Mouse (Mus musculus) midbrain, embryonic 13.5 days (tissue): ENCODE measurements at regions not wholly inside any gene's neighbourhood (a gene's known extent, or its start where the extent isn't known, plus 50 kb on each side); places are given as distances from the start of the nearest gene placed in this dataset.

ENCODE experiments used
- ATAC-seq: fragments of 200-750 bp; cut with Nextera tagmentation; 2 replicates; pipeline ENCODE4 v1.8.0; 2017; ENCODE audit warnings: mild to moderate bottlenecking, moderate TSS enrichment, moderate library complexity
- H3K27ac ChIP-seq: fragments of 300-500 bp; sonication (generic); 2 replicates; pipeline ENCODE4 v1.5.1; 2015; ENCODE audit warnings: inconsistent platforms, mild to moderate bottlenecking, moderate library complexity
- H3K27me3 ChIP-seq: fragments of 300-500 bp; sonication (generic); 2 replicates; pipeline ENCODE4 v1.6.1; 2015; ENCODE audit warnings: mild to moderate bottlenecking, inconsistent platforms
- H3K36me3 ChIP-seq: fragments of 300-500 bp; sonication (generic); 2 replicates; pipeline ENCODE4 v1.6.1; 2015; ENCODE audit warnings: mild to moderate bottlenecking, inconsistent platforms
- H3K4me1 ChIP-seq: fragments of 300-500 bp; sonication (generic); replicated peaks from 2 replicates; pipeline ENCODE4 v1.6.1; 2015; ENCODE audit warnings: inconsistent platforms
- H3K4me2 ChIP-seq: fragments of 300-500 bp; sonication (generic); replicated peaks from 2 replicates; pipeline ENCODE4 v1.6.1; 2015; ENCODE audit warnings: moderate library complexity, mild to moderate bottlenecking, inconsistent platforms
- H3K4me3 ChIP-seq: fragments of 300-500 bp; sonication (generic); replicated peaks from 2 replicates; pipeline ENCODE4 v1.5.1; 2015; ENCODE audit warnings: mild to moderate bottlenecking, inconsistent platforms
- H3K9ac ChIP-seq: fragments of 300-500 bp; sonication (generic); replicated peaks from 2 replicates; pipeline ENCODE4 v1.6.1; 2015; ENCODE audit warnings: mild to moderate bottlenecking, inconsistent platforms
- H3K9me3 ChIP-seq: fragments of 300-500 bp; sonication (generic); 2 replicates; pipeline ENCODE4 v1.6.1; 2016; ENCODE audit warnings: mild to moderate bottlenecking, inconsistent platforms
- WGBS: fragments of 180-500 bp; shearing (Covaris S2); methylation state at CpG from one replicate; pipeline ENCODE4 v1.1.7; 2015; 5-methylcytosine and 5-hydroxymethylcytosine counted together

DNA sequence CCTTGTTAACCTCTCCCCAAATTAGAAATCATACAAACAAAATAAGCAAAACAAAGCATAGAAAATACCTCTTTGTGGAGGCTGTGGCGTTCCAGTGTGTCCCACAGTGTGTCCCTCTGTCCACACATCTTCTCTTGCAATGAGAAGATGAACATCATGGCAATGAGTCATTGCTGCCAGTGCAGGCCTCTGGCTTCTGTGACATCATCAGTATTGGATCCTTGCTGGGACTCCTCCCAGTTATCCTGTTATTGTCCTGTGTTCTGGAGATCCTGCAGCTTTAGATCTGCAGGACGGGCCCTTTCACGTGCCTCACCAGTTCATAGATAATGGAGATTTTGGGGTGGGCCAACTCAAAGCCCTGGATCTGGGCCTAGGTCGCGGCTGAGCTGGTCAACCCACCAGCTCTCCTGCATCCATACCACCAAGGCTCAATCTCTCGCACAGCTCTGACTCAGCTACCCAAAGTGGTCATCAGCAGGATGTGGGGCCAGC is 80.9 kb downstream of the Tmem212 start:
- WGBS = 89% methylated on average over 6 of the region's 6 CpGs
- Histone ChIP-seq H3K4me2 (no peak overlapping the region), H3K36me3 (no peaks in the 10 kb centered on the region), H3K27me3 (no peaks in the 10 kb centered on the region), H3K4me1 (no peaks in the 10 kb centered on the region), H3K27ac (no peak overlapping the region), H3K4me3 (no peak overlapping the region), H3K9me3 (no peaks in the 10 kb centered on the region), H3K9ac (no peak overlapping the region)
- no peak for ATAC-seq

DNA sequence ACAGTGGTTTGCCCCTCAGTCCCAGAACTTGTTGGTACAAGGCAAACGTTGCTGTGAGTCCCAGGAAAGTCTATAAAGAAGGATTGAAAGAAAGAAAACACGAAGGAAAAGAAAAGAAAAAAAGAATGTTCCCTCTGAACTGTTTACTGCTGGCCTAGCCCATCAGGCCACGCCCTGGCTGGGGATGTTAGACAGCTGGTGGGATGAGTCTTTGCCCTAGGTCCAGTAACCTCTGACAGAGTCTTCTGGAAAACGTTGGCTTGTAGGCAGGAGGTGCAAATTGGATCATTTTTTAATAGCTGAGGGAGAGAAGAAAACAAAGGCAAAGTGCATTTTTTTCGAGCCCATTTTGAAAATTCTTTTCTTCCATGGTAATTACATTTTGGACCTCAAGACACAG is 91.9 kb downstream of the Tmem212 start:
- H3K27ac ChIP-seq = no peak overlapping the region
- H3K4me2 ChIP-seq = no peak overlapping the region
- H3K9me3 ChIP-seq = no peaks in the 10 kb centered on the region
- no peak overlapping the region for H3K9ac ChIP-seq
- H3K27me3 ChIP-seq = no peaks in the 10 kb centered on the region
- no peaks in the 10 kb centered on the region for H3K36me3 ChIP-seq
- no peaks in the 10 kb centered on the region for H3K4me1 ChIP-seq
- H3K4me3 ChIP-seq = no peak overlapping the region
- no peak for ATAC-seq
- 76% methylated on average over 5 of the region's 5 CpGs for WGBS

DNA sequence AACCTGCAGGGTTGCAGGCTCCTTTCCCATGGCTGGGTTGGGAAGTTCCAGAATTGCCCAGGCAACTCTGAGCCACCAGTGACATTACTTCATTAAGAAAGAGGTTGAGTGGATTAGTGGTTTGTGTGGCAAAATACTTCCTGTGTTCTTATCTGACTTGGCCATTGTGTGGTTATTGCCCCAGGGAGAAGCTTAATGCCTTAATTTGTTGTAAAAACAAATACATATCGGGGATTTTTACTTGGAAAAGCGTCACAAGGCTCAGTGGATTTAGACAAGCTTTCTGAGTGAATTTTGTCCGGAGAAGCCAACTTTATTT is 80.5 kb upstream of the Fndc3b start:
- no peaks in the 10 kb centered on the region for H3K9me3 ChIP-seq
- no peak for ATAC-seq
- H3K9ac ChIP-seq = no peak overlapping the region
- H3K36me3 ChIP-seq = no peaks in the 10 kb centered on the region
- H3K4me3 ChIP-seq = no peak overlapping the region
- peaks cover 5% of the 10 kb centered on the region; the same call in 1 of the 2 replicates for H3K4me1 ChIP-seq
- H3K27ac ChIP-seq = no peak overlapping the region
- 78% methylated on average over 3 of the region's 3 CpGs for WGBS
- no peak overlapping the region for H3K4me2 ChIP-seq
- H3K27me3 ChIP-seq = no peaks in the 10 kb centered on the region

DNA sequence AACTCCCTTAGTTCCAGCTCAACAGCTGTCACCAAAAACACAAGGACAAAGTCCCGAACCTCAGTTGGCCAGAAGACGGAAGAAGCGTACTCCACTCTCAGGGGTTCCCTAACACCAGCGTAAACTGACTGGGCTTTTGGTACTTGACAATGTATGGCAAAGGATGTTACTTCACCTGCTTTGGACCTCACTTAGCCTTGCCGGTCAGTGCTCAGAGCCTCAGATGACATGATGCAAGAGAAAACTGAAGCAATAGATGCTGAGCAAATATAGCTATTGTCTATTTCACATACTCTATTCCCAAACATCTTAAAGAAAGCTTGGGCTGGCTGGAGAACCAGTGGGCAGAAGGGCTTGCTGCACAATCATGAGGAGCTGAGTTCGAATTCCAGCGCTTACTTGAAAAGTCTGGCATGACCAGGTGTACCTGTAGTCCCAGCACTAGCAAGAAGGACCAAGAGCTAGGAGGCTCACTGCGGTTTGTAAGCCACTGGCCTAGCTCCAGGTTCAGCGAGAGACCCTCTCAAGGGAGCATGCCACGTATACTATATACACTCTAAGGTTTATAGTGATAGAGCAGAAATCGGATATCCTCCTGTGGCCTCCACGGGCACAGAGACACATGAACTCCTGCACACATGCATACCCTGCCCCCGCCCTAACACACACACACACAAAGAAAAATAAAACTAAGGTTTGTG is 80.0 kb upstream of the Fndc3b start:
- H3K36me3 ChIP-seq = no peaks in the 10 kb centered on the region
- no peak overlapping the region for H3K9ac ChIP-seq
- WGBS = 95% methylated on average over 13 of the region's 13 CpGs
- H3K27me3 ChIP-seq = no peaks in the 10 kb centered on the region
- no peaks in the 10 kb centered on the region for H3K9me3 ChIP-seq
- H3K4me2 ChIP-seq = no peak overlapping the region
- ATAC-seq = no peak
- no peak overlapping the region for H3K4me3 ChIP-seq
- no peak overlapping the region for H3K27ac ChIP-seq
- H3K4me1 ChIP-seq = peaks cover 5% of the 10 kb centered on the region; the same call in 1 of the 2 replicates

DNA sequence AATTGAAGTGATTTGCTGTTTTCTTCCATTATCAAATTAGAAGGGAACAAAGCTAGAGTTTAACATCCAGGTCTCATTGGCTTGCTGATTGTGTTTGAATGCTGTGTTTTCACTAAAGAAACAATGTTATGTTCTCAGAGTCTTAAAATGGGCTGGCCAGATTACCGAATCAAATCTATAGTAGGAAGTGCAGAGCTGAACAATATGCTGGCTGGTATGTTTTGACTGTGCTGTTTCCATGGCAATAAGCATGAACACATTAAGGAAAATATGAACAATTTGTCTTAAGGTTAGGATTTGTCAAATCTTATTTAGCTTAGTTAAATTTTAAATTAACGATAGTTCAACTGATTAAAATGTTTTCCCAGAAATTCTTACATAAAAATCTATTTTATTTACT is 72.8 kb upstream of the Fndc3b start:
- Histone ChIP-seq H3K9ac (no peak overlapping the region), H3K9me3 (no peaks in the 10 kb centered on the region), H3K36me3 (no peaks in the 10 kb centered on the region), H3K27me3 (no peaks in the 10 kb centered on the region), H3K4me3 (no peak overlapping the region), H3K4me1 (peaks cover 42% of the 10 kb centered on the region), H3K27ac (no peak overlapping the region), H3K4me2 (no peak overlapping the region)
- 60% methylated on average over 2 of the region's 2 CpGs for WGBS
- ATAC-seq = no peak

DNA sequence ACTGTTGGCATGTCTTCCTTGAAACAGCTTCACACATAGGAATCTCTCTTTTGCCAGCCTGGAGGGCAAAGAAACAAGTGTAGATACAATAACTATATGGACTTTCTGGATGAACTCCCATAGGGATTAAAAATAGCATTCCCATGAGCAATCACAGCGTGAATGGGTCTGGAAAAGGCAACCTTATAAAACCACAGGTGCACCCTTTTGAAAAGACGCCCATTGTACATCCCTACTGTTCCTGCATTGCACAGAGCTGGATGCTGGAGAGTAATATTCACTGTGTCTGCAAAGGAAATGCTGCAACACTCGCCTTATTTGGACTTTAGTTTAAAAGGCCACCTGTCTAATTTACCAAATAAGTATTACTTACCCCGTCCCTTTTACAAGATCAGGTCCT is 72.4 kb upstream of the Fndc3b start:
- Histone ChIP-seq H3K27ac (no peak overlapping the region), H3K36me3 (no peaks in the 10 kb centered on the region), H3K27me3 (no peaks in the 10 kb centered on the region), H3K4me2 (no peak overlapping the region), H3K4me1 (peaks cover 43% of the 10 kb centered on the region), H3K9me3 (no peaks in the 10 kb centered on the region), H3K4me3 (no peak overlapping the region), H3K9ac (no peak overlapping the region)
- ATAC-seq = no peak
- 63% methylated on average over 4 of the region's 4 CpGs for WGBS

DNA sequence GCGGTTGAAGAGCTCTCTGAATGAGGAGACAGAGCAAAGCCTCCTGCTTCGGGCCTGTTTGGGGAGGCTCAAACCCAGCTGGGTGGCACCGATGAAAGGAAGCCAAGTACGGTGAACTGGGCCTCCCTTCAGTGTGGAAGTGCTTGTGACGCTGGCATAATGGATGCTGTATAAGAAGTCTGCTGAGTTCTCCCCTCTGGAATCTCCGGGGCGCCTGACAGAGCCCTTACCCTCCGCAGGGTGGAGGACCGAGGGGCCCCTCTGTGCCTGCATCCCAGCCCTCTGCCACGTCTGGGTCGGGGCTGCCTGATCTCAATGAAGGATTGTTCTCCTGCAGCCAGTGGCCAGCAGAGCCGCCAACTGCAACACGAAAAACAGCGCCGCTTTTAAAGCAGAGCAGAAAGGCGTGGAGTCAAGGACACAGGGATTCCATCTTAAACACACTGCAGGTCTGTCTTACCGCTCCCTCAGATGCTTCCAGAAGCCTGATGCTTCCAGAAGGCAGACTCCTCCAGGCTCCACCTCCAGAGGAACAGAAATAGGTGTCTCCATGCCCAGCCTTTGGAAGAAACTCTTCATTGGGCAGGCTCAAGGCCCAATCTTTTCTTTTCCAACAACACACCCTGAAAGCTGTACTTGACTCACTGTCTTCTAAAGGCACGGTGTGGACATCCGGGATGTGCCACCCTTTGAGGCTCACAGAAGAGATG is 71.1 kb upstream of the Fndc3b start:
- no peaks in the 10 kb centered on the region for H3K9me3 ChIP-seq
- peaks cover 42% of the 10 kb centered on the region for H3K4me1 ChIP-seq
- WGBS = 26% methylated on average over 19 of the region's 19 CpGs
- peak overlapping the region; percentile 60 for H3K27ac ChIP-seq
- no peaks in the 10 kb centered on the region for H3K27me3 ChIP-seq
- H3K4me2 ChIP-seq = peak overlapping the region; percentile 34
- H3K4me3 ChIP-seq = no peak overlapping the region
- H3K36me3 ChIP-seq = no peaks in the 10 kb centered on the region
- peak overlapping the region; percentile 48; the same call in 1 of the 2 replicates for H3K9ac ChIP-seq
- peak; percentile 76 for ATAC-seq

DNA sequence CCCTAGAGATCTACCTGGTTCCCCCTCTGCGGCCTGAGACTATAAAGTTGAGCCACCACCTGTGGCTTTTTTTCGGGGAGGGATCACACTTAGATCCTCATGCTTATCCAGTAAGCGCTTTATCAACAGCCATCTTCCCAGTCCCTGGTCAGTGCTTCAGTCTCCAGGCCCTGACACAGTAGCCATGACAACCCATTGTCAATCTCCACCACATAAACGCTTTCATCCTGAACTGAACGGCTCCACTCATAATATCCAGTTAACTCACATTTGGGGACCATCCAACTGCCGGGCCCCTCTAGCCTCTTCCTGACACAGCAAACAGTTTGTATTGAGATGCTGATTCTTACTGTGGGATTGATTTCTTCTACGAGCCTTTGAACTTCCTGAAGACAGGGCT is 68.8 kb upstream of the Fndc3b start:
- Histone ChIP-seq H3K4me2 (no peak overlapping the region), H3K36me3 (no peaks in the 10 kb centered on the region), H3K27me3 (no peaks in the 10 kb centered on the region), H3K9ac (no peak overlapping the region), H3K4me1 (peaks cover 38% of the 10 kb centered on the region), H3K9me3 (no peaks in the 10 kb centered on the region), H3K4me3 (no peak overlapping the region), H3K27ac (no peak overlapping the region)
- 25% methylated on average over 7 of the region's 7 CpGs for WGBS
- peak; percentile 62 for ATAC-seq

DNA sequence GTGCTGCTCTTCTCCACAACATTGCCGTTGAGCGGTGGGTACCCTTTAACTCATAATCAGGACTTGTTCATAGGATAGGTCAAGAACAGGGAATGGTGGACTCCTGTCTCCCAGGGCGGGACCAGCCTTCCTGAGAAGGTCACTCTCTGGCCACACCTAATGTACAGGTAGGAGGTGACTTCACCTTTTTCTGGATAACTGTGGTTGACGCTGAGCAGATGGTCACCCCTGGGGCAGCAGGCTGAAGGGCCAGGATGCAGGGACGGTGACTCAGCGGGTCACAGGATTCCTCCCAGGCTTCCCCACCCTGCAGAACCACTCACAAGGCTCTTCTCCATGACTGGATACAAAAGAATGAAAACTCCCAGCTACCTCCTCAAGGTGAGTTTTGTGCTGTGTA is 66.6 kb upstream of the Fndc3b start:
- no peaks in the 10 kb centered on the region for H3K27me3 ChIP-seq
- H3K9ac ChIP-seq = no peak overlapping the region
- H3K4me3 ChIP-seq = no peak overlapping the region
- H3K4me2 ChIP-seq = no peak overlapping the region
- no peak for ATAC-seq
- peaks cover 28% of the 10 kb centered on the region for H3K4me1 ChIP-seq
- no peak overlapping the region for H3K27ac ChIP-seq
- H3K36me3 ChIP-seq = no peaks in the 10 kb centered on the region
- 96% methylated on average over 6 of the region's 6 CpGs for WGBS
- no peaks in the 10 kb centered on the region for H3K9me3 ChIP-seq

DNA sequence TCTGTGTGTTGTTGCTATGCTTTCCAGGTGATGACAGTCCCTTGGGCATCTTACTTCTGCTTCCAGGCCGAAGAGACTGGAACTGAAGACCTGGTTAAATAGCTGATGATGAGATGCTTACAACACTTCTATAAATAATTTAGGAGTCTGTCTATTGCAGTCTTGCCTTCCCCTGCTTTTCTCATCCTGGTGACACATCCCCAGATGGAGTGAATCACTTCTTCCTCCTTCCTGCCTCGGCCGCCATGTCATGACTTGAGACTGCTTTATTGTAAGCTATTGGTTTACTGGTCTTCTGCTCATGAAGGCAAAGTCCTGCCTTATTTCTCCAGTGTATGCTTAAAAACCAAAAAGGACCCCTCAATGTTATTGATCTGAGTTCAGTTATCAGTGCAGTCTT is 62.1 kb upstream of the Fndc3b start:
- H3K36me3 ChIP-seq = no peaks in the 10 kb centered on the region
- WGBS = 79% methylated on average over 3 of the region's 3 CpGs
- no peaks in the 10 kb centered on the region for H3K4me1 ChIP-seq
- H3K9ac ChIP-seq = no peak overlapping the region
- no peaks in the 10 kb centered on the region for H3K27me3 ChIP-seq
- ATAC-seq = no peak
- H3K9me3 ChIP-seq = no peaks in the 10 kb centered on the region
- H3K4me3 ChIP-seq = no peak overlapping the region
- H3K27ac ChIP-seq = no peak overlapping the region
- no peak overlapping the region for H3K4me2 ChIP-seq

DNA sequence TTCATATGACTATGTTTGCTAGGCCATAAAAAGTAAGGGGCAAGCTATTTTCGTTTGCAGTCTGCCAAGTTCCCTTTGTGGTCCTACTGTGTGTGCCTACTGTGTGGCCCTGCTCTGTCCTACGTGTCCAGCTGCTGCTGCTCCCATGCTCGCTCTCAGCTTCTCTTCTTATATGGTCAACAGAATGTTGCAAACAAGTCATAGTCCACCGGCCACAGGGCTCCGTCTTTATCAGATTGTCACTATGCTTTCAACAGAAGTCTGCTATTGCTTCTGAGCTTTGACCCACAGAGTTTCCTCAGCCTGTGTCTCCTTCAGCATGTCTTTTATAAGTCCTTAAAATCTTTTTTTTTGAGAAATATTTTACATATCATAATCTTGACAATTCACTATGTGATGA is 58.3 kb upstream of the Fndc3b start:
- H3K4me2 ChIP-seq = no peak overlapping the region
- peaks cover 3% of the 10 kb centered on the region; the same call in 1 of the 2 replicates for H3K4me1 ChIP-seq
- no peaks in the 10 kb centered on the region for H3K27me3 ChIP-seq
- H3K9me3 ChIP-seq = no peaks in the 10 kb centered on the region
- no peak overlapping the region for H3K27ac ChIP-seq
- 96% methylated on average over 5 of the region's 5 CpGs for WGBS
- H3K36me3 ChIP-seq = no peaks in the 10 kb centered on the region
- no peak overlapping the region for H3K9ac ChIP-seq
- no peak for ATAC-seq
- H3K4me3 ChIP-seq = no peak overlapping the region

DNA sequence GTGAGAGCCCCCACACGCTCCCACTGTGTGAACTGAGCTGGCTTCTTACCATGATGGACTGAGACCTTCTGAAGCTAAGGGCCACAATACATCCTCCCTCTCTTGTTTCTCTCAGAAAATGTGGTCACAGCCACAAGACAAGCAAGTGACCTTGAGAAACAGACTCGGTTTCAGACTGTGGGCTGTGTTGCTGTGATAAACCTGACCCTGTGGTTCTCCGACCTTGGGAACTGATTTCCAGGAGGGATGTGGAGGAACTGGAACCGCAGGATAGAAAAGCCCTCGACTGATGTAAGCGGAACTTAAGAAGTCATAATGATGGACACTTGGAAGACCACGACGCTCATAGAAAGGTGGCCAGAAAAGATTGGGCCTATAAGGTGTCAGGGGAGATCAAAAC is 56.1 kb upstream of the Fndc3b start:
- Histone ChIP-seq H3K4me1 (peaks cover 3% of the 10 kb centered on the region; the same call in 1 of the 2 replicates), H3K4me3 (no peak overlapping the region), H3K9me3 (no peaks in the 10 kb centered on the region), H3K27ac (no peak overlapping the region), H3K27me3 (no peaks in the 10 kb centered on the region), H3K9ac (no peak overlapping the region), H3K36me3 (no peaks in the 10 kb centered on the region), H3K4me2 (no peak overlapping the region)
- no peak for ATAC-seq
- 76% methylated on average over 8 of the region's 8 CpGs for WGBS
